Mouse (Mus musculus) cerebellum, adult 11-12 months (tissue): ENCODE measurements around the gene Iqcn.
A peak's percentile ranks its signal among the peaks of the same experiment; 100 is the strongest.

Source experiments
- DNase-seq: peaks from one replicate; pipeline ENCODE4 v3.0.0; 2022

The Iqcn gene

DNA sequence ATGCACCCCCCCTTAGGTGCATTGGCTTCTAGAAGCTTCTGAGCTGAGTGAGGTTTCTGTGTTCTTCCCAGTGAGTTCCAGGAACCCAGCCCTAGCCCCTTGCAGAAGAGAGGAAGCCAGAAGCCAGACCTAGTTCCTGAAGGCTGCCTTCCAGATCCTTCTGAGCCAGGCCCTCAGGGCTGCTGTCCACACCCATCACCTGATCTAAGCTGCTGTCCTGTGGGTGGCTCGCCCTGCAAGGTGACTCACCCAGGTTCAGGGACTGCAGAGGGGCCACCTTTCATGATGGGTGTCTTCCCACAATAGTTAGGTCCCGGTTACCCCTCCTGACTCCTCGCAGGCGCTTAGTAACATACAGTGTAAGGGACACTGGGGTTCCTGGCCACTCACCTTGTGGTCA is 23.9 kb upstream of the Iqcn start:
- DNase-seq: no peak

DNA sequence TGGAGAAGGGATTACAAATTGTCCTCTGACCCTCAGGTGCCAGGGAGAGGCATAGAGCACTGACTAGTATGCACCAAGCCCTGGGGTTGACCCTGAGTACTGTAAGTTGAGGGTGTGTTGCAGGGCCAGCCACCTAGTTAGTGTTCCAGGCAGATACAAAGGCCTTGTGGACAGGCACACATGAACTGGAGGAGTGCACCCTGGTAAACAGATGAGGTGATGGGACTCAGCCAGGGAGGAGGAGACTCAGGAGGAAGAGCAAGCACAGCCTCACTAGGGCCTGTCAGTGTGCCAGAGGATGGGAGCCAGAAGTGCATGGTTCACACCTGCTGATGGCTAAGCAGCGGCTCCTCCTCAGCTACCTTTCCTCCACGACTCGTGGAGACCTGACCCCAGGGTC is 23.2 kb upstream of the Iqcn start:
- no peak for DNase-seq

DNA sequence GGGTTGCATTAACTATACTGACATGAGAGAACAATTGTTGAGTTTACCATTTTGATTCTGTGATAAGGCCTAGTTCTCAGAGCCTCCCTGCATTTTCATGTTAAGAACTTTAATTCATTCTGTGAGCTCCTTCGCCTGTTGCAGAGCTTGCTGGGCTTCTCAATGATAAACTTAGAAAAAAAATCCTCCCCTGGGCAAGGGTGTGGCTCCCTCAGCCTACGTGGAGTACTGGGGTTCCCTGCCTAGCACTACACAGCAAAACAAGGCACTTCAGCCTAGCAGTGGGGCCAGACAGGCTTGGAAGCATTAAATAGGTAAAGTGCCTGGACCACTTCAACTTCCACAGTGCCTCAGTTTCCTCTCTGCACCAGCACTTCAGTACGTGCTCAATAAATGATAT is 21.8 kb upstream of the Iqcn start:
- DNase-seq: no peak

DNA sequence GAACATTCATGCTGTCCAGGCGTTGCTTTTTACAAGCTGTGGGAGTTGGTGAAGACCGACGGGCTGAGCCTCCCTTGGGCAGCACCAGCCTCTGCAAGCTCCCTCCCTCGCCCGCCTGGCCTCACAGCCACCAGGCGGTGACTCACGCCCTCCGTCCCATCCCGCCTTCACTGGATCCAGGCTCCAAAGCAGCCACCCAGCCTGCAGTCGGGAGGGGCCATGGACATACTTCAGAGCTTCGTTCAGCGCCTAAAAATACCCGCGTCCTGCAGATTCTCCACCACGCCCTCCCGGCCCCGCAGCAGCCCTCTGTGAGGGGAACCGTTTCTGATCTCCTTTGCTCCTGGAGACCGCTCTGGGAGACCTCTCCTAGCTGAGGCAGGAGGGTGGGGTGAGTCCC is 21.1 kb upstream of the Iqcn start:
- no peak for DNase-seq

DNA sequence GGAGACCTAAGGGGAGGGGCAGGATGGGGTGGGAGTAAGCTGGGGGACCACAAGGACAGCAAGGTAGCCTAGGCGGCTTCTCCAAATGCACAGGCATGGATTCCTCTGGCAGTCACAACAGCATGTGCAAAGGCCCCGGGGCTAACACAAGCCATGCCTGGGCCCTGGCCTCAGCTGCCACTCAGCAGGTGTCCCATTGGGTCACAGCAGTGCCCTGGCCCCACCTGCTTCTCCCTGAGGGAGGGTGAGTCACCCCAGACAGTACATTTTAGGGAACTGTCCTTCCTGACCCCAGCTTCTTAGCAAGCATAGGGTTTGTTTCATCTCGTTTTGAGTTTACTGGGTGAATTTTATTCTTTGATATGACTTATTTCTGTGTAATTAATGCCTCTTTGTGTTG is 20.6 kb upstream of the Iqcn start:
- DNase-seq: no peak

DNA sequence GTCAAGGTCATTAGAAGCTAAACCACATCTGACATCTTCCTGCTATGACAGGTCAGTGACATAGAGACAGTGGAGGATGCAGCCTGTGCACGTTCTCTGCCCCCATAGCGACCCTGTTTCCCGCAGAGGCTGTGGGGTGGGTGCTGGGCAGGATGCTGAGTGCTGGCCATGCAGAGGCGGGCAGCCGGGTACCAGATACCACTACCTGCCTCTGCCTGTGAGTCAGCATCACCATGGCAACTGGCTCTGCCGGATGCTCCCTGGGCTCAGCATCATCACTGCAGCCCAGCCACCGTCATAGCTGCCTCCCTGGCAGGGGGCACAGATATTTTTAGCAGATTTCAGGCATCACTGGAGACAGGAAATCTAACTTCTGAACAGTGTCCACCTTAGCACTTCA is 19.0 kb upstream of the Iqcn start:
- DNase-seq: no peak

DNA sequence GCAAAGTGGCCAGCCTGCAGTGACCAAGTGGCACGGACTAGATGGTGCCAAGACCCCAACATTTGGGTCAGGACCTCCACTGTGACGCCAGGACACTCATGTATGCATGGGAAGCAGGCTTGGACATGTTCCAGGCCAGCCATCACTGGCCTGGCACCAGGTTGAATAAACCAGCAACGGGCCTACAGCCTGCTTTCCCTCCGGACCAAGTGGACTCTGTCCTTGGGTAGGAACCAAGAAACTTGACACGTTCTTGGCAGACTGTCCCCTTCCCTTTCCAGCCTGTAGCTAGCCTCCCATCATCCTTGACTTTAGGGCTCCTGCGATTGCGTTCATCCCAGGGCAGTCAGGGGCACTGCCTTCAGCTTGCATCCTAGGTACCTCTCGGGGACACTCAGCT is 15.7 kb upstream of the Iqcn start:
- no peak for DNase-seq

DNA sequence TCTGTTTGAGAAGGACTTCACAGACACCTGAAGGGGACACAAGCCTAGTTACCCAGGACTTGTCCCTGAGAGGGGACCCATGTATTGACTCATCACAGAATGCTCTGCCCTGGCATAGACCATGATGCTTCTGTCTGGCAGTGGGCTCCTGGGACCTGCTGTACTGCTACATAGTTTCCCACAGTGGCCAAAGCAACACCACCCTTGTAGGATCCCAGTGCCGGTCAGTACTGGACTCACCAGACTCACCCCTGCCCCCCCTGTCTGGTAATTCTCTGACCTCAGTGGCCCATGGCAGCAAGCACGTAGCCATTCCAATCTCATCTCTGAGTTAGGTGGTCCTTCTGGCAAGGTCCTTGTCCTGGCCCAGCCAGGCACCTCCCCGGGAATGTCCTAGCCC is 15.1 kb upstream of the Iqcn start:
- no peak for DNase-seq

DNA sequence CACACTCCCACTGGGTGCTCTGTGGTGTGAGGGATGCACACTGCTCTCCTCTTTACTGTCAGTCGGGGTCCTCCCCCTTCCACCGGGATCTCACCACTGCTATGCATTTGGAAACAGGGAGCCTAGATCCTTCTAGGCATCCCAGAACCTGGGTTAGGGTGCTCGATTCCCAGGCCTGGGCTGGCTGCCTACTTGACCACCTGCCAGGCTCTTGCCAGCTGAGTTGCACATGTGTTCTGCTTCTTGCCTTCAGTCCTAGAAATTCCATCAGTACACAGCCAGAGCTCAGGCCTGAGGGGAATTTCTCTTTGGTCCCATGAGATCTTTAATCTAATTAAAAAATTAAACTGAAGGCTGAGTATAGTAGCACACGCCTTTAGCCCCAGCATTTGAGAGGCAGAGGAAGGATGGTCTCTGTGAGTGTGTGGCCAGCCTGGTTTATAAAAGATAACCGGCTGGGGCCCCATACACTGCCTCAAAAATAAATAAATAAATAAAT is 13.3 kb upstream of the Iqcn start:
- no peak for DNase-seq

DNA sequence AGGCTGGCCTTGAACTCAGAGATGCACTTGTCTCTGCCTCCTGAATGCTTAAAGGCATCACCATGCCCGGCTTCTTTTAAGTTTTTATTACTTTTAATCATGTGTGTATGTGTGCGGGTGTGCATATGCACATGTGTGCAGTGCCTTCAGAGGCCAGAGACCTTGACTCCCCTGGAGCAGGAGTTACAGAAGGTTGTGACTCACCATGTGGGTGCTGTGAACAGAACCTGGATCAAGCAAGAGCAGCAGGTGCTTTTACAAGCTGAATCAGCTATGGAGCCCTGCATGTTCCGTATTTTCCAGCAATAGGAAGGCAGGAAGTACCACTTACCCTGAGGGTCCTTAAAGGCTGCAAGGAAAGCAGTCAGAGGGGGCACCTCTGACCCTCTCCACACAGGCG is 12.0 kb upstream of the Iqcn start:
- DNase-seq: no peak

DNA sequence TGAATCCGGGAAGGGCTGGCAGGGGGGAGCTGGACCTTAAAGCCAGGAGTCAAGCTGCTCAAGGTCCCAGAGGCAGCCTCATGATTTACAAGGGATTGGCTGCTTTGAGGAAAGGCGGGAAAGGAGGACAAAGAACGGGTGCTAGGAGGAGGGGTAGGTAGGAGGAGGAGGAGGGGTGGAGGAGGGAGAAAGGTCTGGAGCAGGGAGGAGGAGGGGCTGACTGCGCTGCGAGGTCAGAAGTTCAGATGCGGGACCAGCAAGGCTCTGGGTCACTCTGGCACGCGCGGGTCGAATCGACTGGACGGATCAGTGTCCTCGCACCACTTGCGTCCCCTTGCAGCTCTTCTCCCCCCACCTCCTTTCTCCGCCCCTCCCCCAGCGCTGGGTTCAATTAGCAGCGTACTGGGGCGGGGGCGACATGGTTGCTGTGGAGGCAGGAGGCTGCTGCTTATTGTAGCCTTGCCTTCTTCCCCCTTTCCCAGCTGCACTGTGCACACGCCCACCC is 11.5 kb upstream of the Iqcn start:
- peak; percentile 38 for DNase-seq

DNA sequence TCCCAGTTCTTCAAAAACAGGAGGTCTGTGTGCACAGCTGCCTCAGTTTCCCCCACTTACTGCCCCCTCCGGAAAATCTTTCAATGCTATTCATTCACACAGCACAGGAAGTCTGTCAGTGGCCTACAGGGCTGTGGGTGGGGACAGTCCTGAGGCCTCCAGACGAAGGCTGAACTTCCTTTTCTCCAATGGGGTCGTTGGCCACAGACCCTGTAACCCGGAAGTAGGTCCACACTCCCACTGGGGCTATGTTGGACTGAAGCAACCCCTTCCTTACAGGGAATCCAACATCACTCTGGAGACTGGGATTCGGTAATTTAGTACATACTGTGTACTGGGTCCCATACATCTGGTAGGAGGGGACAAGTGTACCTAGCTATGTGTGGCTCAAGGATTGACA is 9.6 kb upstream of the Iqcn start:
- DNase-seq: no peak

DNA sequence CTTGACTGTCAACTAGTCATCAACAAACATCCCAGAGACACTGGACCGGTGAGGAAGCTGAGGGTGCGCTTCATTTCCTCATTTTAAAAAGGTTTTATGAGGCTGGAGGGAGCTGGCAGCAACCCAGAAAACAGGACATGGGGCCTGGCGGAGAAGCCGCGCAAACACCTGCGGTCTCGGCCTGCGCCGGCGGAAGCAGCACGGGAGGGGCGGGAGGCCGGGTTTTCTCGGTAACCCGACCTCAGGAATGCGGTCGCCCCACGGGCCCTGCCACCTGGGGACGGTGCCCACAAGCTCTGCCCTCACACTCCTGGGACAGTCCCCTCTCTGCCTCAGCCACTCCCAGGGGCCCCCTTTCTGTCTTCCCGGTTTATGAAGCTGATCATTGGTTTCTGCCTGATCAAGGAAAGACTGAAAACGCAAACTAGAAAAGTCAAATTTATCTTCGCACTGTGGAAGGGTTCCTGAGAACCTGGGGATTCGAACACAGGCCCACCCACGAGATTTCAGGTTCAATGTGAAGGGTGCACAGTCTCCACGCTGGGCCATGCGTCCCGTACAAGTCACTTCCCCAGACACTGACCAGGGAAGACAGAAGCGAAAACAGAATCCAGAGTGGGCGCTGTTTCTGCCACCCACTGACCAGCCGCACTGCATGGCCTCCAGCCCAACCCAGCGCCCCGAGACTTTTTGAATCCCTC is 7.8 kb upstream of the Iqcn start:
- no peak for DNase-seq

DNA sequence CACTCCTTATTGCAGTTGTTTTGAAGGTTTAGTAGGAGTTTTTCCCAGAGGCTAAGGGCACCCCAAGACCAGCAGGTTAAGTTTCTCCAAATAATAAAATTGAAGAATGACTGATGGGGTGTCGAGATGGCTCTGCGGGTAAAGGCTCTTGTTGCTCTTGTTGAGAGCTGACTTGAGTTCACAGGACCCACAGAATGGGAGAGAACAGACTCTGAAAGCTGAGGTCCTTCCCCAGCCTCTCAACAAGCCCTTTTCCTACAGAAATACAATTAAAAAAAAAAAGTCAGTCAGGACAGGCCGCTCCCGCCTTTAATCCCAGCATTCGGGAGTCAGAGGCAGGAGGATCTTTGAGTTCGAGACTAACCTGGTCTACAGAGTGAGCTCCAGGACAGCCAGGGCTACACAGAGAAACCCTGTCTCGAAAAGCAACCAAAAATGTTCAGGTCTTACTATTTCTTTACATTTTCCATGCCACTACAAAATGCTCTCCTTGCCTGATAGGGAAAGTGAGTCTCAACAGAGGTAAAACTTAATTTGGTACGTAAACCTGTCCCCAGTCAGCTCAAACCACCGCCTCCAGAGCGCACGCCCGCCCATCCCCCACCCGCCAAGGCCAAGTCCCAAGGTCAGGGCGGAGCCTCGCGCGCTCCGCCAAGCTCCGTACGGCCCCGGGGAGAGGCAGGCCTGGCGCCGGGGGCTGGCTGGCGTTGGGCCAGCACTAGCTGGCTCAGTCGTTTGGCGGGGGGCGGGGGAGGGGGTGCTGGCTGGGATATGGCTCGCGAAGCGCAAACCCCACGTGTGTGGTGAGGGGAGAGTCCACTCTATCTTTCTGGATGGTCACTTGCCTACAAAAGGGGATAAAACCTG is 7.0 kb upstream of the Iqcn start:
- DNase-seq: no peak

DNA sequence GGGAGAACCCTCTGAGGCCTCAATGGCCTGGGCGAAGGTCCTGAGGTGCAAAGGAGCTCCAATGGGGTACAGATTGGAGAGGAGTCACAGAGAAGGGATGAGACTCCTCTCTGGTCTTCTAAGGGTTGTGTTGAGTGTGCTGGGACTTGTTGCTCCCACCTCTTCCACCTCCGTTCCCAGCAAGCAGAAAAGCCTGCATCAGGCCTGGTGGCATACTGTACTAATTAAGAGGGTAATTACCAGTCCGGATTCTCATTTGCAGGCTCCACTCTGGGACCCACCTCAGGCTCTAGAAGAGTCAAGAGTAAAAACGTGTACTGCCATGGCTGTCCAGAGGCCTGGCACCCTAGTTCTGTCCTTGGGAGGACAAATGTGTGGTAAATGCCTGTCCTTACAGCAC is 6.3 kb upstream of the Iqcn start:
- peak; percentile 50 for DNase-seq

DNA sequence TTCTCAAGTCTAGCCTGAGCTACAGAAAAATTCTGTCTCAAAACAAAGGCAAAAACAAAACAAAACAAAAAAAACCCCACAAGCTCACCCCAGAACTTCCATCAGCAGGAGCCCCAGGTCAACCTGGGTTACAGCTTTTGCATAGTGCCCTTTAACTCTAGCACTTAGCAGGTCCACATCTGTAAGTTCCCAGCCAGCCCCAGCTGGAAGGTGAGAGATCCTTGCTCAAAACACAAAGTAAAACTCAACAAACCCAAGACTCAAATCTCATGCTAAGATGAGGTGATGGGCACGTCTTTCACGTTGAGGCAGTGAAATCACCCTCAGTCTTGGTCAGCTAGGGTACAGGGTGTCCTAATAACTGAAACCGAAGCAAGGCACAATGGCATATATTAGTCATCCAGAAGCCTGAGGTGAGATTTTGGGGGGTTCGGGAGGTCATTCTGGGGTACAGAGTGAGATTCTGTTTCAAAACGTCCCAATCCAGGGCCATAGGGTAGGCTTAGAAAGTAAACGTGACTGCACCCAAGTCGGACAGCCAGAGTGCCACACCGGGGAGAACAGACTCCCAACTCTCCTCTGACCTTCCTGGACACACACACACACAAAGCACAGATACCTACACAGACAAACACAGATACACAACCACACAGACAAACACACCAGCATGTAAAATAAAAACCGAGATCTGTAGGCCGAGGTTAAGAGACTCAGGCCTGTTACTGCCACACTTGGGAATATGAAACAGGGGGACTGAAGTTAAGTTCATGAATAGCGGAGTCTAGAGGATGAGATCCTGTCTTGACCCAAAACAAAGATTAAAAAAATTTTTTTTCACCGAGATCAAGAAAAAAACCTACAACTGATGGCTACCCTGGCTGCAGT is 5.6 kb upstream of the Iqcn start:
- DNase-seq: no peak

DNA sequence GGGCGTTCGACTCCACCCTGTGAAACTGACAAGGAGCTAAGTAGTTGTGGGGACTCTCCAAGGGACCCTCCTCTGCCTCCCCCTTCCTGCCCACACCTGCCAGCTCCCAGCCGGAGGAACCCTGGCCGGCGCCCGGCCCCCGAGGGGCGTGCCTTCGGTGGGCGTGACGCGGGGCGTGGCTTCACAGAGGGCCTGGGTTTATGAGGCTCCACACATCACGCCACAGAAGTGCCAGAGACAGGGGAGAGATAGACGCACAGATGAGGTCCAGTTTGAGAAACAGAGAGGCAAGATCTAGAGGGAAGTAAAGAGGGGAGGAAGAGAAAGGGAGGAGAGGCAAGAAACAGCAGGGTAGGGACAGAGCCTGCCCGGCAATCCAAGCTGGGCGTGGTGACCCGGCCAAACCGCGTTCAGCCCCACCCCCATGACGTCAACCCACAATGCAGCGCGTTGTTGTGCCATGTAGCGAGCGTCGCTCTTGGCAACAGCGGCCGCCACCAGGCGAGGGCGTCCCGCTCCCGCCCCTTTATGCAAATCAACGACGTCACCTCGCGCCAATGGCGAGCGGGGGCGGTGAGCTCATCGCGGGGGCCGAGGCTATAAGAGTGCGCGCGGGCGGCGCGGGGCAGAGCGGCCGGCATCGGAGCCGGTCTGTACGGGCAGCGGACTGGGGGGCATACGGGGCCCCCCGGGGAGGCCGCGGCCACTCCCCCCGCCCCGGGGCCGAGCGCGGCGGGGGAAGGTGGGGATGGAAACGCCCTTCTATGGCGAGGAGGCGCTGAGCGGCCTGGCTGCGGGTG is 4.7 kb upstream of the Iqcn start, which contains the start of gene Jund:
Jund (plus strand) TSS at position 640 of the 800 bp plus-strand sequence.
- peak; percentile 99 for DNase-seq

DNA sequence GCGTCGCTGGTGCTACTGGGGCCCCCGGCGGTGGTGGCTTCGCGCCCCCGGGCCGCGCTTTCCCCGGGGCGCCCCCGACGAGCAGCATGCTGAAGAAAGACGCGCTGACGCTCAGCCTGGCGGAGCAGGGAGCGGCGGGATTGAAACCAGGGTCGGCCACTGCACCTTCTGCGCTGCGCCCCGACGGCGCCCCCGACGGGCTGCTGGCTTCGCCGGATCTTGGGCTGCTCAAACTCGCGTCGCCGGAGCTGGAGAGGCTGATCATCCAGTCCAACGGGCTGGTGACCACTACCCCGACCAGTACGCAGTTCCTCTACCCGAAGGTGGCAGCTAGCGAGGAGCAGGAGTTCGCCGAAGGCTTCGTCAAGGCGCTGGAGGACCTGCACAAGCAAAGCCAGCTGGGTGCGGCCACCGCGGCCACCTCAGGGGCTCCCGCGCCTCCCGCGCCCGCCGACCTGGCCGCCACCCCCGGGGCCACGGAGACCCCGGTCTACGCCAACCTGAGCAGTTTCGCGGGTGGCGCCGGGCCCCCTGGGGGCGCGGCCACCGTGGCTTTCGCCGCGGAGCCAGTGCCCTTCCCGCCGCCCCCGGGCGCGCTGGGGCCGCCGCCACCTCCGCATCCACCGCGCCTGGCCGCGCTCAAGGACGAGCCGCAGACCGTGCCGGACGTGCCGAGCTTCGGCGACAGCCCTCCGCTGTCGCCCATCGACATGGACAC is 4.0 kb upstream of the Iqcn start:
- peak; percentile 81 for DNase-seq

DNA sequence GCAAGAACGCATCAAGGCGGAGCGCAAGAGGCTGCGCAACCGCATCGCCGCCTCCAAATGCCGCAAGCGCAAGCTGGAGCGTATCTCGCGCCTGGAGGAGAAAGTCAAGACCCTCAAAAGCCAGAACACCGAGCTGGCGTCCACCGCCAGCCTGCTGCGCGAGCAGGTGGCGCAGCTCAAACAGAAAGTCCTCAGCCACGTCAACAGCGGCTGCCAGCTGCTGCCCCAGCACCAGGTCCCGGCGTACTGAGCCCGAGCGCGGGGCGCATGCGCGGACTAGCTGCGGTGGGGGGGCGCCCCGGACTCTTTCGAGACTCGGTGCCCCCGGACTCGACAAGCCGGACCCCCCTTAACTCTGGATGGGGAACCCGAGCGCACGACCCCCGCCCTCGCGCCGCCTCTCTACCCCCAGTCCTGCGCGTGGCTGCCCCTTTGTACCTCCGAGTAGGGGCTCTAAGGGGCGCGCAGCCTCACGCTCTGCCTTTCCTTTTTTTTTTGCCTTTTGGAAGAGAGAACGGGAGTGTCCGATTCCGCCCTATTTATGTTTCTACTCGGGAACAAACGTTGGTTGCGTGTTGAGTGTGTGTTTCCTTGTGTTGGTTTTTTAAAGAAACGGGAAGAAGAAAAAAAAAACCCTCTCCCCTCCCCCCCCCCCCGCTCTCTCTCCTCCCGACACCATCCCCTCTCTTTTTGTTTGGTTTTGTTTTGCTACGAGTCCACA is 3.3 kb upstream of the Iqcn start:
- DNase-seq: peak; percentile 92

DNA sequence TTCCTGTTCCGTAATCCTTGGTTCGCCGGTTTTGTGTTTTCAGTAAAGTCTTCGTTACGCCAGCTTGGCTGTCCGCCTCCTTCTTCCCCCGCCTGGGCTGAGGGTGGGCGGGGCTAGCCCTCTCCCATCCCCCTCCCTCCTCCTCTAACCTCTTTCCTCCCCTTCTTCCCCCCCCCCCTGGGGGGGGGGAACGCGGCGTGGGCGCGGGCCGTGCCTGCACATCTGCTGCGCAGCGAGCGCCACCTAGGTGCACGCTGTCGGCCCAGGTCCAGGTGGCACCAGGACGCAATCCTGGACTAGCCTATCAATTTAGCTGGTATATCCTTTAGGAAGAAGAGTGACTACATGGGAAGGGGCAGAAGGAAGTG is 2.7 kb upstream of the Iqcn start:
- DNase-seq: peak; percentile 89
